Mouse (Mus musculus) telencephalon, adult 2 months (tissue): ENCODE measurements at regions not wholly inside any gene's neighbourhood (a gene's known extent, or its start where the extent isn't known, plus 50 kb on each side); places are given as distances from the start of the nearest gene placed in this dataset.
"Not testable (repeated sequence)": the region's sequence is repeated elsewhere in the genome, so short reads cannot be mapped to it uniquely, and the experiment has no call there.

Source experiments
- DNase-seq: peaks from one replicate; pipeline ENCODE4 v3.0.0-alpha.2; 2011; ENCODE audit warnings: low read depth, low spot score

DNA sequence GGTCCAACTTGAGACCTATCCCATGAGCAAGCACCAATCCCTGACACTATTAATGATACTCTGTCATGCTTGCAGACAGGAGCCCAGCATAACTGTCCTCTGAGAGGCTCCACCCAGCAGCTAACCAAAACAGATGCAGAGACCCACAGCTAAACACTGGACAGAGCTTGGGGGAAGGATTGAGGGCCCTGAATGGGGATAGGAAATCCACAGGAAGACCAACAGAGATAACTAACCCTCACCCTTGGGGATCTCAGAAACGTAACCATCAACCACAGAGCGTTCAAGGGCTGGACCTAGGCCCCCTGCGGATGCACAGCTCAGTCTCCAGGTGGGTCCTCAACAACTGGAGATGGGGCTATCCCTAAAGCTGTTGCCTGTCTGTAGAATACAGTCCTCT, 93.7 kb downstream of the Cd24a start:
- DNase-seq = no peak

DNA sequence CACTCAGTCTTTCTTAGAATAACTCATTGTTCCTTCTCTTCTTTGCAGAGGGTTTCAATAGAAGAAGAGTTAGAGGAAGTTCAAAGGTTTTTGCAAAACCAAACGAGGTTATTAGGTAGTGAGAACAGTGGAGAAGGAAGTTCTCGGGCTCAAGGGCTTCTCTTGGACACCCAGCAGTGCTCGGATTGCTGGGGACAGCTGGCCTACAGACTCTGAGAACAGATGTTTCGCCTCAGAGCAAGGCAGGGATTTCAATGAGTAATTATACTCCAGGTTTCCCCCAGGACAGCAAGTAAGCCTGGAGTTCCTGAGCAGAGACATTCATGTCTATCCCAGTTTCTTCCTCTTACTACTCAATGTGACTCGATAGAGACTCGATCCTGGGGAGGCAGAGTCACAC, 94.4 kb downstream of the Cd24a start:
- DNase-seq = no peak

DNA sequence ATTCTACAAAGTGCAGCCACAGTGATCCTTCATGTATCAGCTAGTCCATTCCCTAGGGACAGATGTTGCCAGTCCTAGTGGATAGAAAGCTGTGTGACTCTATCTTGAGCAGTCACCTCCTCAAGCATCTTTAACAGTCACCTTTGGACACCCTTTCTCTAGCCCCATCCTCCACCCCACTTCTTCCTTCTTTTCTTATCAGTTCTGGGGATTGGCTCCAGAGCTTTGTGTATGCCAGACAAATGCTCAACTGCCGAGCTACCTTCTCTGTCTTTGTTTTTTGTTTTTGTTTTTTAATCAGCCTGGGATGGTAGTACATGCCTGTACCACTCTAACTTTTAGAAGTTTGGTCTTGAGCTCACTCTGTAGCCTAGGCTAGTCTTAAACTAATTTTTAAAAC, 96.7 kb downstream of the Cd24a start:
- DNase-seq = no peak

DNA sequence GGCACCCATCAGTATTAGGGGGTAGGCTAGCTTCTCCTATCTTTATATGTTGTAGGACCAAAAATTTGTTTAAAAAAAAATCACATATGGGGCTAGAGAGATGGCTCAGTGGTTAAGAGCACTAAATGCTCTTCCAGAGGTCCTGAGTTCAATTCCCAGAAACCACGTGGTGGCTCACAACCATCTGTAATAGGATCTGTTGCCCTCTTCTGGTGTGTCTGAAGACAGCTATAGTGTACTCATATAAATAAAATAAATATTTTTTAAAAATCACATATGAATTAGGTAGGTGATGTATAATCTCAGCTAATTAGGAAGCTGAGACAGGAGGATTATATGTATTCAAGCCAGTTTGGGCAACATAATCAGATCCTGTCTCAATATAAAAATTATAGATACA, 97.4 kb downstream of the Cd24a start:
- not testable (repeated sequence) for DNase-seq

DNA sequence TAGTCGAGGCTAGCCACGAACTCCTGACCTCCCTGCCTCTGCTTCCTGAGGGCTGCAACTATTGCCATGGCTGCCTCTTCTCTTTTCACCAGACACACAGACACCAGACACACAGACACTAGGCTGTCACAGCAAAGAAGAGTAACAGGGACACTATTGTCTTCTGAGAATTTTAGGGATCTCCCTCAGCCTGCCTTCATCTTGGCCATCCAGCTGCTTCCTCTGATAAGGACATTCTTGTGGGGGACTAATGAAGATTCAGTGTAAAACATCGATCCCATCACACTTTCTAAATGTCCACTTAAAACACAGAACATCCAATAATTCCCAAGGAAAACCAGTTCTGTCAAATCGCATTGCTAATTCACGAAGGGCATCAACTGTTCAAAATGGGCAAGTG, 98.2 kb downstream of the Cd24a start:
- no peak for DNase-seq

DNA sequence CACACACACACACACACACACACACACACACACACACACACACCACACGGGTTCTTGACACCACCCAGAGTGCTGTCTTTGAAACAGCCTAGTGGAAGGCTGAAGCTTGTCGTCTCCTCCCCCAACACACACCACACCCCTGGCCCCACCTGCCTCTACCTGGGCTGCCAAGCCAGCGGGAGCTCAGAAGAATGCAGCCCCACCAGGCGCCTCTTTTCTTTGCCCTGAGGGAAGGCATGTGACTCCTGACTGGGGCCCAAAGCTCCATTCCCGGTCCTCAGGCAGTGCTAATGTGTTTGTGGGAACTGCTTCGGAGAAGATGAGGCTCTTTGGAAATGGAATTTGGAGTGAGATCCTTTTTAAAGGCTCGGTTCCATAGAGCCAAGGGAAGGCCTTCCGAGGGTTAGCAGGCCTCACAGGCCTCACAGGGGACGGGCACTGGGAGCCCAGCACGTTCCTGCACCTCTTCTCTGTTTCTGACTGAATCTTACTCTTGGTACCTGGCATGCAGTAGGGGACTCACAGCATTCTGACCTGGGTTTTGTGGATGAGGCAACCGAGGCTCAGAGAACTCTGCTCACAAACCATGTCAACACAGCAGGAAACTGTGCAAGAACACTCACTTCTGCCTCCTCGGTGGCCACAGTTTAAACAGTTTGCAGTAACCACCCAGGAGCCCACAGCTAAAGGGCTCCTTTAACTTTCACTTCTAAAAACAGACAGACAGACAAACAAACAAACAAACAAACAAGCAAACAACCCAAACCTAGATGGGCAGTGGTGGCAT, 106.4 kb downstream of the Cd24a start:
- DNase-seq = no peak

DNA sequence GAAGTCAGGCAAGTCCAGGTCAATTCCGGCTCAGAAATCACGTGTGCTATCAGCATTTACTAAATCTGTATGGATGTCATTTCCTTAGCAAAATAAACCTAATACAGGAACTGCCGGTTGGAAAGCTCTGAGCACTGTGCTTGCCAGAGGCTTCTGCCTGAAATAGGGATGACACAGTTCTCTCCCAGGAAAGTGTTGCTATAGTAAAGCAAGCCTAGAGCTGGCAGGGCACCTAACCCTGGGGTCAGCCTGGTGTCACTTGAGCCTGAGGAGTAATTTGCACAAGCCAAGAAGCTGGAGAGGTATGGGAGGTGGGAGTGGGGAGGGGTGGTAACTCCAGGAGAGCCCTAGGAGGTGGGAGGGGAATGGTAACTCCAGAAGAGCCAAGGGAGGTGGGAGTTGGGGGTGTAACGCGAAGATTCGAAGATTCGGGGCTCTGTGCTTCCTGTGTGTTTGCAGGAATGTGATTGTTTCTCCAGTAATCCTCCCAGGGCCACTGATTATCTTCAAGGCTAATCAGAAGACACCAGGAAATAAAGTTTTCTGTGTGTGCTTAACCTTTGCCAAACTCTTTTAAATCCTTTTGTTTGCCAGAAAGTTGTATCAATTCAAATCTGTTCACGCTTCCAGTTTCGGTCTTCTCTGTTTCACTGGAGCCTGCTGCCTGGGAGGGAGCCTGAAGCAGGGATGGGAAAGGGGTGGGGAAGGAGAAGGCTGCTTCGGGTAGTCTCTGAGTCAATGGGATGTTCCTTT, 111.3 kb downstream of the Cd24a start:
- DNase-seq = no peak

DNA sequence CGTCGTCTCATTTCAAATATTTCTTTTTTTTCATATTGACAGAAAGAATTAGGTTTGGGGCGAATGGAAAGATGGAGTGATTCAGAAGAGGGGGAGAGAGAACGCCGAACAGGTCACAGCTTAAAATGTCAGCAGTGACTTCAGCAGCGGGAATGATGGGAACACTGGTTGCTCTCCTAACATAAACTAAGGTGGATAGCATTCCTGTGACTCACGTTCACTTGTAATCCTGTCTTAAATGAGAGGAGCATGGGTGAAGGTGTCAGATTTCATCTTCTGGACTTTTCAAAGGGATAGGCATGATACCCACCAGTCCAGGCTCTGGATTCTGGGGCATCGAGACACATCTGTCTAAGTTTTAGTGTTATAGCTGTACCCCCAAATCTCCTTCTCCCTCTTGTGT, 111.8 kb downstream of the Cd24a start:
- no peak for DNase-seq

DNA sequence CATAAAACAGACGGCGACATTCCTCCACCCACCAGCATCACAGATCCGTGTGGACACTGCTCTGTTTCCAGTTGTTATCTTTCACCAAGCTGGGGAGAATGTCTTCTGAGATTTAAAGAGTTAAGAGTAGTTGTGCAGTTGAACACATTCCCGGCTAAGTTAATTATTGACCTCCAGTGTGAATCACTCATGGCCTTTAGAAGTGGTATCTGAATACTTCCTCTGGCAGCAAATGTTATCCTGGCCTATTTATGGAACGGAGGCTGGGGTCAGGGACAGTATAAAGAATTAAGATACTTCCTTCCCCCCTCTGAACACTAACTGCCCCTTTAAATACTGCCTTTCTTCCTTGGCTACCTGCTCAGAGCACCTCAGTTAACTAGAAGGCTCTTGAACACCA, 115.9 kb downstream of the Cd24a start:
- DNase-seq = no peak

DNA sequence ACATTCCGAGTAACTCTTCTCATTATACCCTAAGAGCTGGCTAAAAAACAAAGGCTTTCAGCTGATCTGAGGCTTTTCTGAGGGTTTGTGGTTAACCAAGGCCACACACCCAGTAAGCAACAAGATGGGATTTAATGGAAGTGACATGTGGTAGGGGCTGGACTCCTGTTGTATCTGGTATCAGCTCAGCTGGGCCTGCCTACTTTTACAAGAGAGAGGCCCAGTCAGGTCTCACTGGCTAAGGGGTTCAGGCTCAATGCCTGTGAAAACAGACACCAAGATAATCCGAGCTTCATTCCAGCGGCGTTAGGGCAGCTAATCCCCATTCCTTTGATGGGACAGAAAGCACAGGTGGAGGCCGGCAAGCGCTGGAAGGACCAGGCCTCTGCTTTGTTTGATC, 116.4 kb downstream of the Cd24a start:
- DNase-seq = no peak

DNA sequence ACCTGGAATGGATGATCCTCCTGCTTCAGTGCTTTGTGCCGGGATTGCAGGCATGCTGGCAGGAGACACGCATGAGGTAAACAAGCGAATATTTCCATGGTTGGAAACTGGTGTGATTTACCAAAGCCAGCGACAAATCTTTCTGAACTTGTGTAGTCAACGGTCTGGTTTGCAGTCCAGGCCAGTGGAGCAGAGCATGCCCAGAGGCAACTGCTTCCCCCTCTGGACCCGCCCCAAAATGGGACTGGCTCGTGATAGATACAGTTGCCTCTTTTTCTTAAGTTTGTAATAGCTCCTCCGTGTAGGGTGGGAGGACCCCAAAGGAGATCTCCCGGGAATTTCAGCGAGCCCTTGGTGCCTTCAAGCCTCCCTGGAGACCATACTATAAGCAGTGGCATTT, 117.4 kb downstream of the Cd24a start:
- DNase-seq = no peak

DNA sequence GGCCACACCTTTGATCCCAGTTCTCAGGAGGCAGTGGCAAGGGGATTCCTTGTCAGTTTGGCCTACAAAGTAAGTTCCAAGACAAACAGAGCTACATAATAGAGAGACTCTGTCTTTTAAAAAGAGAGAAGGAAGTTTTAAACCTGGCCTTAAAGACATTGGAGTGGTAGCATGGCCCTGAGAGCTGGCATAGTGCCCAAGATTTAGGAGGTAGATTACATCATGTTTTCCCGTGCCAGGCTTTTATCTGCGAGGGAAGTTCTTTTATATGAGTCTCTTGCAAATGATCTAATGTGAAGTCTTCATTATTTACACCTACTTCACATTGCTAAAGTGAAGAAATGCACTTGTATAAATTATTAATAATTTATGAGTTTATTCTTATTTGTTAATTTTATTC, 119.8 kb downstream of the Cd24a start:
- no peak for DNase-seq

DNA sequence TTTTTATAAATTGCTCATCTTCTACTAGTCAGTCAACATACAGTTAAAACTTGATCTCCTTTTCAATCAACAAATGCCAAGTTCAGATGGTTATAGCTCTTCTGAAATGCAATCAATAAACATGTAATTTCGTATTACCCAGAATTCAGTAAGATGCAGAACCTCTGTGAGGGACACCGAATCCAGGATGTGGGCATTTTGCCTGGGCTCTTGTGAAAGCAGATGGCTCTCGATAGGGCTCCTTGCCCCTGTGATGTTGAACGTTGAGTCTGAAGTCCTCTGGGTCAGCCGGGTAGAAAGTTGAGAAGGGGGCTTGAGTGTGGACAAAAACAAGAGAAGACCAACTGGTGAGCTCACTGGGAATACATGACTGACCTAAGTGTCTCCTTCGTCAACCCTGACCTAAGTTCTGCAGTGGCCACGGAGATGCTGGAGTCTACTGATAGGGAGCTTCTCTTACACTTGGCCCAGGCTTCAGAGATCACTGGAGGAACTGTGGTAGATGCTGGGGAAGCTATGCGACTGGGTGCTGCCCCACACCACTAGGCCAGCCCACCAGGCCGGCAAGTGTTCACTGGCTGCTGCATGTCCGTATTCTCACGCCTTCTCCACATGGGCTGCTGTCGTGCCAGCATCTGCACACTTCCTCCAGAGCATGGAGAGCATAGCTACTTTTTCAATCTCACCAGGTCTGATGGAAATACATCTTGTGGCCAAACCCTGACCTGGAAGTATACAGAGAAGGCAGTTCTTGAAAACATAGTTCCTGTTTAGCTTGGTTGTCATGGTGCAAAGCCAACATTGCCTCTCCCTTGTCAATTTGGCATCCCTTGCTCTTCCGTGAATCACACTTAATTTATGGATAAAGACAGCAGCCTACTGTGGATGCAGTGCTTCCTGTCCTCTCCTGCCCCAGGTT, 122.5 kb downstream of the Cd24a start:
- no peak for DNase-seq

DNA sequence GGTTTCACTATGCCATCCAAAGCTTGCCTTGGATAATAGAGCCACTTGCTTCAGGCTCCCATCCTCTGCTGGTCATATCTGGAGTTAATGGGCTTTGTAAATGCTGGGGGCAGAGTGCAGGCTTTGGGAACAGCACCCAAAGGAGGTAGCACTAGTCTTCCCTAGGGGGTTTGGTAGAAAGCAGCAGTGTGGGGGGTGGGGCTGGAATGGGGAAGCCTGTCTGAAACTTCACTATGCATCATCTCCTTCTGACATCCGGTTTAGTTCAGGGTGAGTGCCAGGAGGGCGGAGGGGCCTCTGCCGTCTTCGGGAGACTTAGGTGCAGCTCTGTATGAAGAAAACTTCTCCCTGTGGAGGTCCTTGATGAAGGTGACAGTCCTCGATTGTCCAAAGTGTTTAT, 124.8 kb downstream of the Cd24a start:
- no peak for DNase-seq

DNA sequence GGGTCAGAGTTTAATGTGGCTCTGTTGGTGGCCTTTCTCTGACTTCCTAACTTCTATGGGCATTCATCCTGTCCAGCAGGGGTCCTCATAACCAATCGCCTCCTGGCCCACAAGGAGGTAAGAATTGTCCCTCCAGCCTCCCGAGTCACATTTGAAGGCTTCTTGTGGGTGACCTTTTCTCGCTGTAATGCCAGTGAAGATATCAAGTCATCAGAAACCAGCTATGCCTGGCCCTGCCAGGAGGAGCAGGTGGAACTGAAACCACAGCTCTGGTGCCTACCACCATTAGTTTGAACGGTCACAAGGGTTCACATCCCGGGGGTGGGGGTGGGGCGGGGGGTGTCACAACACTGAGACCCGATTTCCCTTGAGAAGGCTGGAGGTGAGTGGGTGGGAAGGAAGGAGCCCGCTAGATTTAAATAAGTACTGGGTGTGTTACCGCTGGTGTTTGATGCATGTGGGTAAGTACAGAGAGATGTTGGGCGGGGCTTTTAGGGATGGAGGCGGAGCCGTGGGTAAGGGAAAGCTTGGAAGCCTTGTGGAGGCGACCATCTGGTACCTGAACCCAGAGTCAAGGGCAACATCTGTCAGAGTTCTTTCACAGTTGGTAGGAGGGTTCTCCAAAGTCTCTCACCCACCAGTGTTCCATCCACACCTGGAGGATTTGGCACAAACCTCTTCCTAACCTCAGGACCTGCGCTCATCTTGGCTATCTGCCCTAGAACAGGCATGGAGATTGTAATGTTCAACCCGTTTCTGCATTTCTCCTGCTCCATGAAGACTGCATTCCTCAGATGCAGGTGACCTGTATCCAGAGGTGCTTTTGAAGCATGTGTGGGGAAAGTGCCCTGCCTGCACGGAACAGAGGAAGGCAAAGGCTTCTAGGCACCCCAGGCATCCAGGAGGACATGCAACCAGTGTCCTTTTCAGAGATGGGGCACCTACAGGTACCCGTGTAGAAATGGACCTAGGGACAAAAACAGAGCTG, 128.2 kb downstream of the Cd24a start:
- no peak for DNase-seq

DNA sequence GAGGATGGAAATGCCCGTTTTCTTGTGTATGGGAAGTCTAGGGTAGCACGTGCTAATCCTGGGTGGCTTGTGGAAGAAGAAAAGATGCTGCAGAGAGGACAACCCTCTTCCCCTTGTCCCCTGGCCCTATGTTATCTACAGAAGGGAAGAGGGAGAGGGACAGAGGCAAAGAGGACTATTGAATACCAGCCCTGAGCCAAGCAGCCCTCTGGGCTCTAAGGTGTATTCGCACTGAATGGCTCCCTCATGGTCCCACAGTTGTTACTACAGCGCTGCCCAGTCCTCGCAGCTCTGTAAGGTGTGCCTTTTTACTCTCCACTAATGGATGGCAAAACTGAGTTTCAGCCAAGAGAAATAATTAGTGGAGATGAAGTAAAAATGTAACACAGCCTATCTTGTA, 128.9 kb downstream of the Cd24a start:
- DNase-seq = no peak

DNA sequence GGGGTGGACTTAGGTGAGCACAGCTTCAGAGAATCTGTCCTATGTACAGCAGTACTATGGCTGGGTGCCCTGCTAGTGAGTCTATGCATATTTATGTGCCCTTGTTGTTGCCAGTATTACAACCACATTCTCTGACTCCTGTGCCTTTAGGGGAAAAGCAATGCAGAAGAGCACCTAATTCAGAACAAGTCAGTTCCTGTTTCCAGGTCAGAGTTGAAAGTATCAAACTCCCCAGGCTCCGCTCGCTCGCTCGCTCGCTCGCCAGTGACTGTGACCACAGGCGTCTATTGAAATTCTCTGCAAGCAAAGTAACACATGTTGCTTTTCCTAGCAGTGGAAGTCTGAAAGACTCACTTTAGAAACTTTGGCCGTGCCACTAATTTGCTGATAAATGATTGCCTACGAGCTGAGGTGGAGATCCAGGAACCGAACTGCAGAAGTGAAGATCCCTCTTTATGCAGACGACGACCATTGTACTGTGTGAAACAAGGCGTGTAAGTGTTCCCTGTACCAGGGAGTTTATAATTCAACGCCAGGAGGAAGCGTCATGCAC, 129.8 kb downstream of the Cd24a start:
- no peak for DNase-seq

DNA sequence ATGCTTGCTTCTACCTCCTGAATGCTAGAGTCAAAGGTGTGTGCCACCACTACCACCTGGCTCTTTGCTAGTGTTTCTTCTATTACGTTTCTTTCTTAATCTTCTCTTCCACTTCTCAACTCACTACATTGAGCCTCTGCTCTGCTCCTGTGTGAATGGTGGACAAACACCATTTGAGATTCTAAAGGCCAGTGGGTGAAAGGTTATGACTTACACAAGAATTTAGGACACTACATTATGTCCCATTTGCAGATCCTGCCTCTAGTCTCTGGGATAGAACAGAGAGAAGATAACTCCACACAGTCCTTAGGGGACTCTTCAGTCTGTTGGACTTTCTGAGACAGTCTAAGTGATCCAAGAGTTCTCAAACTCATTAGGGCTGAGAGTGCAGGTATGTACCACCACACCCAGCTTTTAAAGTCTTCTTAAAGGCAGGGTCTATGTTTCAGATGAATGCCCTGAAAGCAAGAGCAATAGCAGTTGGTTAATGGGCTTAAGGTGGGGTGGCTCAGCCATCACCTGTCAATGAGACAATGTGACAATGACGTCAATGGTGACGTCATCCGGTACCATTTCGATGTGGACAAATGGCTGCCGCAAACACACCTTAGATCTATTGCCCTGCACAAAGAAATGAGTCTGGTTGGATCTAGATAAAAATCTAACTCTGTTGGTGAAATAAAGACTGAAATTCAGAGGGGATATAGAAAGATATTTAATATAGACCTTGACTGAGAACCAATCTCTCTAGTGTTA, 131.4 kb downstream of the Cd24a start:
- no peak for DNase-seq

DNA sequence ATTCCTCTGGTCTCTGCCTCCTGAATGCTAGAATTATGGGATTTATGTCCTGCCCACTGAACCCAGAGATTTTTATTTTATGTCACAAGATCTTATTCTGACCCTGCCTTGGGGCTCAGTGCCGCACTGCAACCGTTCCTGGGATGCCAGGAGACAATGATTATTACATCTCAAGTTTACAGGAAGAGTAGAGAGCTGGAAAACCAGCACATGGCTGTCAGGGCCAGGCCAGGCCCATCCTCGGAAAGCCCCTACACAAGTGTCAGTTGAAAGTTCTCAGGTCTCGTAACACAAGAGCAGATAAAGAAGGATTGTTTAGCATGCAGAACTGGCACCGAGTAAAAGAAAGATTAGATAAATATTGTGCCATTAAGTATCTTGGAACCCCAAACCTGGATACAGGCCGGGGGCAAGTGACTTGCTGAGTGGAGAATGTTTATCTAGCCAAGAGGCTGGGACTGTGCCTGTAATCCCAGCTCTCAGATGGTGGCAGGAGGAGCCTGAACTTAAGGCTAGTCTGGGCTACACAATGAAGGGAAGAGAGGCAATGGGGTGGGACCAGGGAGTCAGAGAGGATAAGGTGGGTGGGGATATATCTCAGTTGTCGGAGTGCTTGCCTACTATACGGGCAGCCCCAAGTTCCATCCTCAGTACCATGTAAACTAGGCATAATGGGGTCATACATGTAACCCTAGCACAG, 132.3 kb downstream of the Cd24a start:
- no peak for DNase-seq
